Mouse (Mus musculus): ENCODE results near the gene Tex38.

Tex38 gene

DNA sequence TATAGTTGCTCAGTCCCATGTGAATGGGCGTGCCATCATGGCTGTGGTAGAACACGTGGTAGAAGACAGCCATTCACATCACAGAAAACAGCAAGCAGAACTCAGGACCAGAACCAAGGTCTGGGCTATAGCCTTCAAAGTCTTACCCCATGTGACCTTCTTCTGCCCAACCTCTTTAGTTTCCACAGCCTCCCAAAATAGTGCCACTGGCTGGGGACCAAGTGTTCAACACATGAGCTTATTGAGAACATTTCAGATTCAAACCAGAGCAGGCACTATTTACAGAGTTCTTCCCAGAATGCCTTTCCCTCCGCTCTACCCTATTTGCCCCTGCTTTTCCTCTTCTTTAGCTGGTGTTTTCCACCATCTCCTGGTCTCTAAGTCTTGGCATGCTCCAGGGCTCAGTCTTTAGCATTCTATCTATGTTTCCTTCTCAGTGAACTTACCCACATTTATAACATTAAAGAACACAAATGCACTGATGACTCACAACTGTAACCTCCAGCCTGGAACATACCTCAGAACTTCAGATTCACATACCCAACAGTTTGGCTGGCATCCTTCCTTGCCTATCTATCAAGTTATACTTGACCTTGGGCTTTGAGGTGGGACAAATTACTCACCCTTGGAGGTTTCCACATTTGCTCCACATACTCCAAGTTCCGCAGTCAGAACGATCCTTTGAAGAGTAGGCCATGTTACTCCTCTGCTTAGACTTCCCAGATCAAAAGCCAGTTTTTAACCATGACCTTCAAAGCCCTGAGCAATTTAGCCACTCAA lies 1.4 kb upstream of the Tex38 start:
- in situ Hi-C loops (cut with MboI; ENCODE audit: unreplicated experiment in 2 of 2), result loop anchor here in 1 of 2 experiments (5.0 kb wide), 1 partner anchor 35 kb away; no protein-coding TSS in a partner anchor

- in situ Hi-C loops (cut with MboI; ENCODE audit: unreplicated experiment in 2 of 2), result loop anchor here in 1 of 2 experiments (5.0 kb wide), 1 partner anchor 33 kb away; no protein-coding TSS in a partner anchor
These were observed 549 bp downstream of the Tex38 start for GRCm38 (mm10) chr4:115780269-115780668.

DNA sequence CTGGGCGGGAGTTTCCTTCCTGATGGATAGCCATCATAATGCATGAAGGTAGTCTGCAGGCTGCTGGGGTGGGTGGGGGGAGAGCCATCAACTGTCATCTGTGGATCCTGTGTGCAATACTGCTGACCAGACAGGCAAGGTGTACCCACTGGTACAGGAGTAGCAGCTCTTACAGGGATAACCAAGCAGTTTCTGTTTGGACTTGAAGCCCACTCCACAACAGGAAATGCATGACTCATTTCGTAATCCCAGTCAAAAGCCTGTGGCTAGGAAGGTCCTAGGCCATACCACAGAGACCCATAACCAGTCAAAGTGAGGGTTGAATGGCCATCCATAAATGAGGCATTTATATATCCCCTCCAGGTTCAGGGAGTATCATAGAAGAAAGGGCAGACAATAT lies 3.2 kb downstream of the Tex38 start:
- in situ Hi-C loops (cut with MboI; ENCODE audit: unreplicated experiment in 2 of 2), result no loop called here

GRCm38 (mm10) chr4:115775056-115775455 lies 5.8 kb downstream of the Tex38 start:
- in situ Hi-C loops (cut with MboI; ENCODE audit: unreplicated experiment in 2 of 2), result no loop called here

- in situ Hi-C loops (cut with MboI; ENCODE audit: unreplicated experiment in 2 of 2), result no loop called here
These were observed 13.0 kb downstream of the Tex38 start for GRCm38 (mm10) chr4:115767647-115768467.

- in situ Hi-C loops (cut with MboI; ENCODE audit: unreplicated experiment in 2 of 2), result no loop called here
These were observed 16.2 kb downstream of the Tex38 start for GRCm38 (mm10) chr4:115764581-115764980.

- in situ Hi-C loops (cut with MboI; ENCODE audit: unreplicated experiment in 2 of 2), result no loop called here
These were observed 19.6 kb downstream of the Tex38 start for GRCm38 (mm10) chr4:115761206-115761605.

DNA sequence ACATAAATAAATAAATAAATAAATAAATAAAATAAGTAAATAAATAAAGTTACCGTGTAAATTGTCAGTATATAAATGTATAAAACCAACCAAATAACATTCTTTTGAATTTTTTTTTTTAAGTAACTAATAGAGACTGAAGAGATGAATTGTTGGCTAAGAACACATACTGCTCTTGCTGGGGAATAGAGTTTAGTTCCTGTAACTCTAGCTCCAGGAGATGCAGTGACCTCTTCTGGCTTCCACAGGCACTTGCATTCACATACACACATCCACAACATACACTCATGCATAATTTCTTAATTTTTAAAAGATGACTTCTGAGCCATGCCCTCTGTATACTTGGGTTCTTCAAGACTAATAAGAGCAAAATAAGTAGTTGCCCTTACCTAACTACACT lies 26.0 kb downstream of the Tex38 start:
- in situ Hi-C loops (cut with MboI; ENCODE audit: unreplicated experiment in 2 of 2), result no loop called here

DNA sequence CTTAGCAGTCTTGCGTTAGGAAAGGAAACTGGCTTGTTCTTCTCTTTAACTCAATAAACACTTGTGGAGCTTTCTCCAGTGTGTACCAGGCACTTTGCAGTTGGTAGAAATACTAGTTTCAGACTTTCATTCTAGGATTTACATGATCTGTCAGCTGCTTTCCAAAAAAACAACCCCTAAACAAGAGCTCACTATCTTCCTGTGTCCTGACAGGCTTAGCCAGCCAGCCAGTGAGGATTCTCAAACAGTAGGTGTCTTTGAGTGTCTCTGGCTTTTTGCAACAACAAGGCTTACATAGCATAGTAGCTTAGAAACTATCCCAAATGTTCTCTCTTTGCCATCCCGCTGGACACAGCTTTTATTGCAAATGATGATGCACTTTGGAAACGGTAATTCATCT lies 26.7 kb downstream of the Tex38 start:
- in situ Hi-C loops (cut with MboI; ENCODE audit: unreplicated experiment in 2 of 2), result no loop called here

DNA sequence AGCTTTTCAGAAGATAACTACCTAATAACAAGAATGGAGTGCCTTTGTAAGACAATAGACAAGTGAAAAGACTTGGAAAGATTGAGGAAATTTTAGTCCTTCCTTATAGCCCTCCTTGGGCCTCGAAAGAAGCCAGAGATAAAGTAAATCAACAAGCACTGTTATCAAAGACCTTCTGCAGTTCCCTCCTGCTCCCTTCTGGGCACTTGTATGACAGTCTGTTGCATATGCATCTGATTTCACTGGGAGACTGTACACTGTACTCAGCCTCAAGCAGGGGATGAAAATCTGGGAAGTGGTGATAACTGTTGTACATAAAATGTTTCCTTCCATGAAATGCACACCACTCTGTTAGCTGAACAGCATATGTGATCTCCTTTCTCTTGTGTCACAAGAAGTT lies 31.5 kb downstream of the Tex38 start:
- in situ Hi-C loops (cut with MboI; ENCODE audit: unreplicated experiment in 2 of 2), result loop anchor here (5.0 to 25.0 kb wide), 2 partner anchors 33 to 313 kb away; partner anchors contain the start of genes Atpaf1 (in 1 of the 2), Nsun4 (in 1 of the 2) and Tex38 (in 1 of the 2)

GRCm38 (mm10) chr4:115748181-115748580 lies 32.6 kb downstream of the Tex38 start:
- in situ Hi-C loops (cut with MboI; ENCODE audit: unreplicated experiment in 2 of 2), result loop anchor here (5.0 to 25.0 kb wide), 2 partner anchors 34 to 314 kb away; partner anchors contain the start of genes Atpaf1 (in 1 of the 2), Nsun4 (in 1 of the 2) and Tex38 (in 1 of the 2)

DNA sequence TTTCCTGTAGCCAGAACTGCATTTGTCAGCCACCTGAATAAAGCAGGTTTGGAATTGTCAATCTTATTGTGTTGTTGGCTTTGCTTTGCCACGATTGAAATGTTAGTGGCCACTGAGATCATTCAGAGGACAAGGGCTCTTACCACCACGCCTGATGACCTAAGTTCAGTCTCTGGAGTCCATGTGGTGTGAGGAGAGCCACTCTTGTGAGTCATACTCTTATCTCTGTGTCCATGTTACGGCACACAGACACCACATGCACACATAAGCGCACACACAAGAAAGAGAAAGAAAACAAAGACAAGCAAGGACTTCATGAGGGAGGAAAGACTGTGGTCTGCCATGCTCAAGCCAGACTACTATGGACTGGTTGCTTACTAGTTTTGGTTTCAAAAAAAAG lies 37.7 kb downstream of the Tex38 start:
- in situ Hi-C loops (cut with MboI; ENCODE audit: unreplicated experiment in 2 of 2), result loop anchor here (5.0 to 25.0 kb wide), 3 partner anchors 114 to 319 kb away; partner anchors contain the start of gene Nsun4 (in 1 of the 2)

DNA sequence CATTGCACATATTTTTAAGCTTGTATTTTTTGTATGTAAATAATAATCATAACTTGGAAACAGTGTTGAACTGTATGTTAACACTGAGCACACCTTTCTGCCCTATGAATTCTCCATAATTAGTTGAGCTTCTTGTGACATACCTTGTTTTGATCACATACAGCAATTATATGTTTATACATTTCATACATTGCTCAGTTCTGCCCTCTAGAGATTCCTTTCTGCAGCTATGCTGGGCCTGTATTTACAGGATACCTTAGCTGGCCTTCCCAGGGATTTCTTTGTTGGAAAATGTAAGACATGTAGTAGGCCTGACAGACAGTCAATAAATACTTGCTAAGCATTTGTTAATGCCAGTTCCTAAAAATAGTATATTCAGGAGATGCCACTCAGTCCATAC lies 38.2 kb downstream of the Tex38 start:
- in situ Hi-C loops (cut with MboI; ENCODE audit: unreplicated experiment in 2 of 2), result loop anchor here (5.0 to 25.0 kb wide), 3 partner anchors 115 to 320 kb away; partner anchors contain the start of gene Nsun4 (in 1 of the 2)

DNA sequence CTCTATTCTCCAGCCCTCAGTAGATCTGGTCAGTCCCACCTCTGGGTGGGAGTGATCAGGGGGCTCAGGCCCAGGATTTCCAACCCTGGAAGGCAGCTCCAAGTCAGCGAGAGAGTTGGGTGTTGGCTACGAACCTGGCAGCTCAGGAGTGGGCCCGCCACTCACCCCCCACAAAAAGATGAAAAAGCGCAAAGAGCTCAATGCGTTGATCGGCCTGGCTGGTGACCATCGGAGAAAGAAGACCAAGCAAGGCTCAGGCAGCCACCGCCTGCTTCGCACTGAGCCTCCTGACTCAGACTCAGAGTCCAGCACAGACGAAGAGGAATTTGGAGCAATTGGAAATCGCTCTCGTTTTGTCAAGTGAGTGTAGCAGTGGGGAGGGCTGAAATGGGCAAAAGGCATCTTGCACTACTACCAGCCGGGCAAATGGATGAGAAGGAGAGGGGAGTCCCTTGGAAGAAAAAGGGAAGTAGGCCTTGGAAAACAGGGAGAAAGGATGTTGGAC lies 42.3 kb downstream of the Tex38 start:
- in situ Hi-C loops (cut with MboI; ENCODE audit: unreplicated experiment in 2 of 2), result loop anchor here (10.0 to 25.0 kb wide), 3 partner anchors 86 to 326 kb away; partner anchors contain the start of genes Mob3c (in 1 of the 2) and Nsun4 (in 1 of the 2)

DNA sequence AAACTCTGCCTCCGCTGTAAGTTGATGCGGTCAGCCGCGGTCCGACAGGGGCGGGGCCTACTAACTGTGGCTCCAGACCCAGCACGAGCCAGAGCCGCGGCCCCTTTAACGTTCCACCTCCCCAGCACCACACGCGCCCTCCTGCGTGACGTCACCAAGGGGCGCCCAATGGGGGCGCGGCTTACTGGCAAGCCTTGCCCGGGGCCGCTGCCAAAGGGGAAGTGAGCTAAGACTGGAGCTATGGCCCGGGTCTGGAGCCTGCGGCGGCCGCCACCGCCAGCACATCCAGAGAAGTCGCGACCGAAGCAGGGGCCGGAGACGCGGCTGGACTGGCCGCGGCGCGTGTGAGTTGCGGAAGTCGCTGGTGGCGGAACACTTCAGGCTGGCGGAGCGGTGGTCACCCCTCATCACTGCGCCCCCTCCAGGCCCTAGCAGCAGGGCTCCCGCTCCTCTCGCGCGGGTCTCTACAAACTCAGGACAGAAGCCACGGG lies 43.2 kb downstream of the Tex38 start, which contains the start of gene Efcab14:
Gene Efcab14 (plus strand): TSS at position 194 of the 491 bp plus-strand sequence.
- in situ Hi-C loops (cut with MboI; ENCODE audit: unreplicated experiment in 2 of 2), result loop anchor here (10.0 to 25.0 kb wide), 3 partner anchors 87 to 327 kb away; partner anchors contain the start of genes Mob3c (in 1 of the 2) and Nsun4 (in 1 of the 2)

GRCm38 (mm10) chr4:115734867-115735266 lies 46.0 kb downstream of the Tex38 start:
- in situ Hi-C loops (cut with MboI; ENCODE audit: unreplicated experiment in 2 of 2), result loop anchor here (5.0 to 25.0 kb wide), 5 partner anchors 90 to 330 kb away; partner anchors contain the start of genes Mob3c (in 1 of the 2) and Nsun4 (in 1 of the 2)

- in situ Hi-C loops (cut with MboI; ENCODE audit: unreplicated experiment in 2 of 2), result loop anchor here (5.0 to 25.0 kb wide), 5 partner anchors 91 to 331 kb away; partner anchors contain the start of genes Mob3c (in 1 of the 2) and Nsun4 (in 1 of the 2)
These were observed 47.1 kb downstream of the Tex38 start for GRCm38 (mm10) chr4:115733746-115734145.

GRCm38 (mm10) chr4:115732223-115732818 lies 48.5 kb downstream of the Tex38 start:
- in situ Hi-C loops (cut with MboI; ENCODE audit: unreplicated experiment in 2 of 2), result loop anchor here (5.0 to 25.0 kb wide), 5 partner anchors 92 to 332 kb away; partner anchors contain the start of genes Mob3c (in 1 of the 2) and Nsun4 (in 1 of the 2)

- in situ Hi-C loops (cut with MboI; ENCODE audit: unreplicated experiment in 2 of 2), result loop anchor here (5.0 to 25.0 kb wide), 5 partner anchors 93 to 333 kb away; partner anchors contain the start of genes Mob3c (in 1 of the 2) and Nsun4 (in 1 of the 2)
These were observed 49.1 kb downstream of the Tex38 start for GRCm38 (mm10) chr4:115731588-115732222.
